Mouse (Mus musculus): ENCODE results near the gene Zfx. TPM values are rescaled to one million over a fixed set of nuclear protein-coding genes. Genes with fewer than 3 reads are reported as not detected.

Zfx gene
- polyA plus RNA-seq, 1 experiment from 2014 or later, result 26.2 TPM

DNA sequence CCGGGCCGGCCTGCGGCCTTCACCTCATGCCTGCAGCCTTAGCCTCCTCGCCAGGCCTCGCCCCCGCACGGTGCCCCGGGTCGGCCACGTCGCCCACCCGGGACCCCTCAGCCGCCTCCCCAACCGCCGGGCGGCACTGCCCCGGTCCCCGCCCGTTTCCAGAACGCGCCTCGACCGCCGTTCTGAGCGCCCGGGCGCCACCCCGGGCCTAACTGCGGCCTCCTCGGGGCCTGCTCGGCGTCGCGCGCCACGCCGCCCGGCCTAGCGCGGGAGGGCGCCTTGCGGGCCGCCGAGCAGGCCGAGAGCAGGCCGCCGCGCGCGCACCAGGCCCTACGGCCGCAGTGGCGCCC lies 818 bp downstream of the Zfx start:
- Histone ChIP-seq H3K36me3 (replicated peaks) (no peaks in the 10 kb centered on the region), H3K9me3 (peaks cover 13% of the 10 kb centered on the region), H3K27ac (replicated peaks) (peak overlapping the region; percentile 98), H3K4me1 (0 out of 2 replicates have a peak, but pooled peaks cover 7% of the 10 kb centered on the region), H3K27me3 (replicated peaks; ENCODE audit: low read depth, poor library complexity, severe bottlenecking) (peaks cover 98% of the 10 kb centered on the region), H3K4me3 (peak overlapping the region; percentile 70)
- no peak for DNase-seq (ENCODE audit: low spot score)
- WGBS, result 36% methylated on average over 53 of the region's 53 CpGs

DNA sequence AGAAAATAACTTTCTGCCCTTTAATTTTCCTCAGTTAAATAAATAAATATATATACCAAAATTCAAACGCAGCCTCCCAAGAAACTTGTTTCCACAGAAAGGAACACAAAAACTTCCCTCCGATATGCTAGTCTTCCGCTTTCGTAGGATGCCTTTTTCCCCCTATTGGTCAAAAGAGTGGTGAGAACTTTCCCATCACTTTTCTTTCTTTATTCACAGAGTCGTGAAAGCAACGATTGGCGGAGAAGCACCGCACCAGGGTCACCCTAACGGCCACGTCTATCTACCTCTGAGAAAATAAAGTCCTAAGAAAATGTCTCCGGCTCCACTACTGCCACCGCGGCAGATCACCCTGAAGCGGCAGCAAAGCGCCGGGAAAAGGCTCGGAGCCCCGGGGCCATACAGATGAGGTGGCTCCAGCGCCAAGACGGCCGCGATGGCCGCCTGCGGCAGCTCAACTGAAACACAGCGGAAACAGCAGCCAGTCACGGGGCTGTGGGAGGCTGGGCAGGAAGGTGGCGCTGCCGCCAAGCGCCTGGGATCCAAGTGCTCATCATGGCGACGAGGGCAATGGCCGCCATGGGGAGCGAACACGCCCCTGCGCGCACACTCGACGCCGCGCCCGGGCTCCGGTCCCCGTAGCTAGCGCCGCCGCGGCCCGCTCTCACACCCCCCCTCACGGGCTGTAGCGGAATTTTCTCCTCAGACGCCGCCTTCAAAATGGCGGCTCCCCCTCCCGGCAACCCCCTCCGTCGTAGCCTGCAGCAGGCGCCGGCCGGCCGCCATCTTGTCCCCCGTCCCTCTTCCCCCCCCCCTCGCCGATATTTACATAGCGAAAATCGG lies 1.4 kb downstream of the Zfx start:
- WGBS, result 18% methylated on average over 63 of the region's 65 CpGs
- Histone ChIP-seq H3K27ac (replicated peaks) (peak overlapping the region; percentile 98), H3K4me3 (peak overlapping the region; percentile 70), H3K36me3 (replicated peaks) (no peaks in the 10 kb centered on the region), H3K4me1 (0 out of 2 replicates have a peak, but pooled peaks cover 7% of the 10 kb centered on the region), H3K9me3 (peaks cover 13% of the 10 kb centered on the region), H3K27me3 (replicated peaks; ENCODE audit: low read depth, poor library complexity, severe bottlenecking) (peaks cover 96% of the 10 kb centered on the region)
- DNase-seq (ENCODE audit: low spot score), result peak; percentile 90

DNA sequence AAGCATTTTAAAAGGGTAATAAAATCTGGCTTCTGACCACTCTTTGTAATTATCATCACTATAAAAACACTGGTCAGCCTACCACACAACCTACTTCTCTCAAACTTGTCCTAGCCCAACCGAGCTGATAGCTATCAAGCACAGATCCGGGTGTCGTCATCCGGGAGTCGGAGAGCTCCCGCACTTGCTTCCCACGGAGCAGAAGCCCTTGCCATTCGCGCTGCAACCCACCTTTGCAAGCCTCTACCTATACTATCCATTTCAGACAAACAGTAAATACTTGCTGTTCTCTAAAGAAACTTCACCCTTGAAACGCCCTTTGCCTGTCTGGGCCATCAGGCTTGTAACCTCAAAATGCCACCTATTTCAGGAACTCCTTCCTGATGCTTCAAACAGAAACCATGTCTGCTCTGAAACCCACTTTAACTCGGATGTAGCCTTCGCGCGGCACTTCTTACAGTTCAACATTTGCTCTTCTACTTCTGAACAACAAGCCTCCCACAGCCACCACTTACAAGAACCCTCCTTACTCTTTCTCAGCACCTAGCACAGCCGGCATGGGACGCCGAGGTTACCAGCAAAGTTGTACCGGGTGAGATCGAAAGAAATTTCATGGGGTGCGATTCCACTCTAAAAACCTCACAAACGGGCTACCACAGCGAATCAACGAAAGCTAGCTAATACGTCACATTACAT lies 2.2 kb downstream of the Zfx start:
- Histone ChIP-seq H3K27me3 (replicated peaks; ENCODE audit: low read depth, poor library complexity, severe bottlenecking) (peaks cover 93% of the 10 kb centered on the region), H3K4me1 (0 out of 2 replicates have a peak, but pooled peaks cover 7% of the 10 kb centered on the region), H3K9me3 (peaks cover 13% of the 10 kb centered on the region), H3K27ac (replicated peaks) (peak overlapping the region; percentile 98), H3K36me3 (replicated peaks) (no peaks in the 10 kb centered on the region), H3K4me3 (peak overlapping the region; percentile 70)
- 23% methylated on average over 24 of the region's 24 CpGs for WGBS
- DNase-seq (ENCODE audit: low spot score), result peak; percentile 25

DNA sequence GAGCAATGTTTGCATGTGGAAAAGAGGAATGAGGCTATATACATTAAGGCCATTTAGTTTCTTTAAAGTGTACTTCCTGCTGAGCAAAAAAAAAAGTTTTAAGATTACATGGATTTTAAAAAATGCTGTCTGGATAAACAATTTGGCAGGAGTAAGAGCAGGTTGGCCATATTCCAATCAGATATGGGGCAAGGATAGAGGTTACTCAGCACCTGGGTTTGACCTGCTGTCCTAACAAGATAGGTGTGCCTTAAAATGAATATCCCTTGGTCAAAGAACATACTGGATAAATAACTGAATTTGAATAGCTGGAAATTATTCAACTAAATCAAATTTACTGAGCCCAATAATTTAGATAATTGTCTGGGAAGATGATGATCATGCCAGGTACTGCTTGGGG lies 5.2 kb downstream of the Zfx start:
- peaks cover 13% of the 10 kb centered on the region for H3K9me3 ChIP-seq
- no peak for DNase-seq (ENCODE audit: low spot score)
- H3K27me3 ChIP-seq (replicated peaks; ENCODE audit: low read depth, poor library complexity, severe bottlenecking), result peaks cover 95% of the 10 kb centered on the region
- no peak overlapping the region for H3K27ac ChIP-seq (replicated peaks)
- H3K4me1 ChIP-seq, result 0 out of 2 replicates have a peak, but pooled peaks cover 7% of the 10 kb centered on the region
- no peaks in the 10 kb centered on the region for H3K36me3 ChIP-seq (replicated peaks)
- H3K4me3 ChIP-seq, result no peak overlapping the region

DNA sequence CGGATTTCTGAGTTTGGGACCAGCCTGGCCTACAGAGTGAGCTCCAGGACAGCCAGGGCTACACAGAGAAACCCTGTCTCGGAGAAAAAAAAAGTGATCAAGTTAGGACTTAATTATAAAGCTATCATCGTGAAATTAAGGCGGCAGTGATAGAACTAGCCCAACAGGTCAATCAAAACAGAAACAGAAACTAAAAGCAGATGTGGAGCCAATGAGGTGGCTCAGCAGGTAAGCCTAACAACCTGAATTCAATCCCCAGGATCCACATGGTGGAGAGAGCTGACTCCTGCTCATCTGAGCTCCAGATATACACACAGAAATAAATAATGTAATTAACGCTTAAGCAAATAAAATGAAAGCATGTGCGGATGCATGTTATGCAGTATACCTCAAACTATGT lies 7.6 kb downstream of the Zfx start:
- no peak for DNase-seq (ENCODE audit: low spot score)
- Histone ChIP-seq H3K36me3 (replicated peaks) (peaks cover 14% of the 10 kb centered on the region), H3K4me1 (0 out of 2 replicates have a peak, but pooled peaks cover 5% of the 10 kb centered on the region), H3K27me3 (replicated peaks; ENCODE audit: low read depth, poor library complexity, severe bottlenecking) (peaks cover 95% of the 10 kb centered on the region), H3K4me3 (no peak overlapping the region), H3K27ac (replicated peaks) (no peak overlapping the region), H3K9me3 (no peaks in the 10 kb centered on the region)
- 86% methylated on average over 6 of the region's 6 CpGs for WGBS

DNA sequence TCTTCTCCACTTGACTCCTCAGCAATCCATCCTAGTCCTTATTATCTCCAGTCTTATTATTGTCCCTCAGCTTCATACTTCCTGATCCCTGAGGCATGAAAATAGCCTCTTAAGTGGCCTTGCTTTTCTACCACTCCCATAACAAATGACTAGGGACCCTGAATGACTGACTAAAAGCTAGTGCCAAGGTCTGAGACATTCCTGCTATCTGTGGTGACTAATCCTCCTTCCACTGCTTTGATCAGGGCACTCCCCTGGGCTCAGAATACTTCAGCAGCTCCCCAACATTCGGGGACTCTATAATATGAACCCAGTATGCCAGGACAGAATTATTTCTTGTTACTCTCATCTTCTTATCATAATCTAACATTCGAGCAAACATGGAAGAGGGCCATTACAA lies 17.5 kb downstream of the Zfx start:
- Histone ChIP-seq H3K36me3 (replicated peaks) (peaks cover 17% of the 10 kb centered on the region), H3K4me1 (peaks cover 6% of the 10 kb centered on the region), H3K9me3 (no peaks in the 10 kb centered on the region), H3K27ac (replicated peaks) (no peak overlapping the region), H3K27me3 (replicated peaks; ENCODE audit: low read depth, poor library complexity, severe bottlenecking) (peaks cover 89% of the 10 kb centered on the region), H3K4me3 (no peak overlapping the region)
- 67% methylated on average over 2 of the region's 2 CpGs for WGBS
- DNase-seq (ENCODE audit: low spot score), result no peak

DNA sequence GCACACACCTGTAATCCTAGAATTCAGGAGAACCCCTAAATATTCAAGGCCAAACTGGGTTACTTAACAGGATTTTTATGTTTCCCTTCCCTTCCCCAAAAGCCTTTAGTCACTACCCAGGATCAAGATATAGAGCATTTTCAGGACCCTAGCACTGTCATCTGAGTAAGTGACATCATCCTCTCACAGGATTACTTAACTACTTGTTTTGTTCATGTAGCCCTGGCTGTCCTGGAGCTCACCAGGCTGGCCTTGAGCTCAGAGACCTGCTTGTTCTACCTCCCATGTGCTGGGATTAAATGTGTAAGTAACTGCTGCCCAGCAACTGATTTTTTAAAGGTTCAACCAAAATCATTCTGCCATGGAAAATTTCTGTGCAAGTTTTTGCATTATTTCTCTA lies 20.6 kb downstream of the Zfx start:
- DNase-seq (ENCODE audit: low spot score), result no peak
- H3K36me3 ChIP-seq (replicated peaks), result peaks cover 35% of the 10 kb centered on the region
- H3K4me1 ChIP-seq, result peaks cover 6% of the 10 kb centered on the region
- H3K9me3 ChIP-seq, result no peaks in the 10 kb centered on the region
- no peak overlapping the region for H3K4me3 ChIP-seq
- peaks cover 83% of the 10 kb centered on the region for H3K27me3 ChIP-seq (replicated peaks; ENCODE audit: low read depth, poor library complexity, severe bottlenecking)
- no peak overlapping the region for H3K27ac ChIP-seq (replicated peaks)

DNA sequence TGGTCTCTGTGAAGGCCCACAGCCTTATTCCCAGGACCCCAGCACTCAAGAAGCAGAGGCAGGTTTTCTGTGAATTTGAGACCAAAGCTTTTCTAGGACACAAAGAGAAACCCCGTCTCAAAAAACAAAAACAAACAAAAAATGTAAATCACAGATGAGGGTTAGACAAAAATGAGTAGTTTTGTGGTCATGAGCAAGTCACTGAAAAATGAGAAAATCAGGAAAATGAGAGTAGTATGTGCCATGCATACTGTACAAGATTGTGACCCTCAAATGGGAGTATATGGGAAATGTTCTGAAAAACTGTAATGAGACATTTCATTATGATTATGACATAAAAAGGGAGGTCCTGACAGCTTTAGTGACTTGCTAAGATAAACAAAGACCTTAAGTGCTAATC lies 22.9 kb downstream of the Zfx start:
- Histone ChIP-seq H3K36me3 (replicated peaks) (peaks cover 57% of the 10 kb centered on the region), H3K27me3 (replicated peaks; ENCODE audit: low read depth, poor library complexity, severe bottlenecking) (peaks cover 92% of the 10 kb centered on the region), H3K4me1 (peaks cover under 1% of the 10 kb centered on the region; the same call in 1 of the 2 replicates), H3K4me3 (no peak overlapping the region), H3K27ac (replicated peaks) (no peak overlapping the region), H3K9me3 (no peaks in the 10 kb centered on the region)
- WGBS, result 88% methylated on average over 1 of the region's 1 CpGs
- DNase-seq (ENCODE audit: low spot score), result no peak

DNA sequence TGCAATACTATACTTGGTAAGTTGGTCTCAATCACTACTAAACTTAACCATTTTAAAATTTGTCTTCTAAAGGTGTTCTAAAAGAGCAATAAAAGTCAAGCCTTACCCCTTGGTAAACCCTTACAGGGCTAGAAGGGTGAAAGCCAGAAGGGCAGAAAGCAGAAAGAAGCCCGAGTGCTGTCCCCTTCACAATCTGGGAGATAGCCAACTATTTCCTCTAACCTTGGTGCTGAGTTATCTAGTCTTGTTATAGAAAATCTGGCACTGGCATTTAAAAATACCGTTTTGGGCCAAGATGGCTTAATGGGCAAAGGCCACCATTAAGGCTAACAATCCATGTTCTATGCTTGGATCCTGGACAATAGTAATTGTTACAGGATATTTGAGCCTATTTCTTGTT lies 32.5 kb downstream of the Zfx start:
- no peak overlapping the region for H3K27ac ChIP-seq (replicated peaks)
- H3K27me3 ChIP-seq (replicated peaks; ENCODE audit: low read depth, poor library complexity, severe bottlenecking), result peaks cover 74% of the 10 kb centered on the region
- 81% methylated on average over 2 of the region's 2 CpGs for WGBS
- peaks cover 50% of the 10 kb centered on the region for H3K36me3 ChIP-seq (replicated peaks)
- H3K4me3 ChIP-seq, result no peak overlapping the region
- H3K9me3 ChIP-seq, result no peaks in the 10 kb centered on the region
- DNase-seq (ENCODE audit: low spot score), result no peak
- no peaks in the 10 kb centered on the region for H3K4me1 ChIP-seq

DNA sequence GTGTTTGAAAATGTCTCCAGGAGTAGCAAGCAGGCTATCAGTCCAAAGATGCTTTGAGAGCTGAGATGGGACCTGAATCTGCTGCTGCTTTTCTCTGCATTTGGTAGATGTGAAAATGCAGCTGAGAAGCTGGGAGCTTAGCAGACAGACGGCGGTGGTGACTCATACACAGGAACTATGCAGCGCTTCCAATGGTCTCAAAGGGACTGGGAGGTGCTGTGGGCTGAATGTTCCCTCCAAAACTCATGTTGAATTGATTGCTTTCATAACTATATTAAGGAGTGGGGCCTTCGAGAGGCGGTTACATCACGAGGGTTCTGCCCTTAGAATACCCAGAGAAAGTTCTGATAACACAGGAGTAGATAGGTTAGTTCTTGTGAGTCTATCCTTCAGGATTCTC lies 62.3 kb downstream of the Zfx start:
- no peak for DNase-seq (ENCODE audit: low spot score)
- no peaks in the 10 kb centered on the region for H3K36me3 ChIP-seq (replicated peaks)
- 64% methylated on average over 6 of the region's 6 CpGs for WGBS
- H3K4me1 ChIP-seq, result no peaks in the 10 kb centered on the region
- no peak overlapping the region for H3K27ac ChIP-seq (replicated peaks)
- H3K27me3 ChIP-seq (replicated peaks; ENCODE audit: low read depth, poor library complexity, severe bottlenecking), result peaks cover 89% of the 10 kb centered on the region
- H3K9me3 ChIP-seq, result no peaks in the 10 kb centered on the region
- H3K4me3 ChIP-seq, result no peak overlapping the region

DNA sequence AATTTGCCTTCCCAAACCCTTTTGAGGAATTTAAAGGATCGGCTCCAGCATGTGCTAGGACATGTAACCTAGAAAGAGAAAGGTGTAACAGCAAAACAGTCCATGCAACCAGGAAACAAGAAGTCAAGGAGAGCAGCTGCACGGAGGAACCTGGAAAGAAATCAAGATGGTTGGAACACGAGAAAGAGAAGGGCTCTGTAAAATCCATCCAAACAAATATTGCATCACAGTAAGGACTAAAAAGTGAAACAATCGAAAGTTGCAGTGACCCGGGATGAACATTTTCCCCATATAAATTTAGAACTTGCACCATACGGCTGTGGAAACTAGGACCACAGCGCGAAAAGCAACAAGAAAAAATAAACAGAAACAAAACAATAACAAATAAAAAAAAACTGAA lies 62.8 kb downstream of the Zfx start:
- H3K27me3 ChIP-seq (replicated peaks; ENCODE audit: low read depth, poor library complexity, severe bottlenecking), result peaks cover 89% of the 10 kb centered on the region
- 76% methylated on average over 8 of the region's 8 CpGs for WGBS

DNA sequence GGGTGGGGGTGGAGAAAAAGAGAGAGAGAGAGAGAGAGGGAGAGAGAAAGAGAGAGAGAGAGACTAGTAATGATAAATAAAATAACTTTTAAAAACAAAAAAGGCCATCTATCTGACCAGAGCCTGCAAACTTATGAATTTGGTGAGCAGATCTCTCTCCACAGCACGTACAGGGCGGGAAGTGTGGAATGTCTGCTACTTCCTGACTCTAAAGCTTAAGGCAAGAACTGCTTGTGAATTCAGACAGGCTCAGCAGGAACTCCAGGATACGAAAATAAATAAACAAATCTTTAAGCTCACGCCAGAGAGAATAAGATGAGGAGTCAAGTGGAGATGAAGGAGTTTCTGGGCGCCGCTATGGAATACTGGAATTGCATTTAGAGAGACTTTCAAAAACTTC lies 64.8 kb downstream of the Zfx start:
- H3K4me1 ChIP-seq, result no peaks in the 10 kb centered on the region
- H3K4me3 ChIP-seq, result no peak overlapping the region
- peaks cover 93% of the 10 kb centered on the region for H3K27me3 ChIP-seq (replicated peaks; ENCODE audit: low read depth, poor library complexity, severe bottlenecking)
- no peaks in the 10 kb centered on the region for H3K9me3 ChIP-seq
- DNase-seq (ENCODE audit: low spot score), result no peak
- no peaks in the 10 kb centered on the region for H3K36me3 ChIP-seq (replicated peaks)
- 24% methylated on average over 6 of the region's 6 CpGs for WGBS
- 0 out of 2 replicates have a peak overlapping the region, but pooled peaks have one; percentile 12 for H3K27ac ChIP-seq (replicated peaks)

More for the DNA sequence above, 62.8 kb downstream of the Zfx start:
- Histone ChIP-seq H3K36me3 (replicated peaks) (no peaks in the 10 kb centered on the region), H3K4me1 (no peaks in the 10 kb centered on the region), H3K9me3 (no peaks in the 10 kb centered on the region), H3K27ac (replicated peaks) (no peak overlapping the region), H3K4me3 (no peak overlapping the region)
- no peak for DNase-seq (ENCODE audit: low spot score)

DNA sequence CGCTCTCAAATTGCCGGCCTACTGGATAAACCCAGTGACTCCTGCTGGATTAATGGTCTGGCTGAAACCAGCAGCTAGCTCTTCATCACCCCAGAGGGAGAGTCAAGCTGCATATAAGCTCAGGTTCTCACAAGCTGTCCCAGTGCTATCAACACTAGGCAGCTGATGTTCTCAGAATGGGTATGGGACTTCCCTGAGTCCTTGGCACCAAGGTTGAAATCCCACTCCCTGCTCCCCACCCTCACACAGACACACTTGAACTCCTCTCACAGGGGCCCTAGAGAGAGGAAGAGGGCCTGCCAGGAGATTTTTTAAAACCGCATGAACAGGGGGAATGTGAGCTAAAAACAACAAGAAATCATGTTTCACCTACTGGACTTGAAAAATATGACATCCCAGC lies 74.5 kb downstream of the Zfx start:
- Histone ChIP-seq H3K27ac (replicated peaks) (no peak overlapping the region), H3K4me1 (no peaks in the 10 kb centered on the region), H3K36me3 (replicated peaks) (no peaks in the 10 kb centered on the region), H3K4me3 (no peak overlapping the region), H3K9me3 (no peaks in the 10 kb centered on the region), H3K27me3 (replicated peaks; ENCODE audit: low read depth, poor library complexity, severe bottlenecking) (peaks cover 68% of the 10 kb centered on the region)
- WGBS, result 73% methylated on average over 3 of the region's 3 CpGs
- no peak for DNase-seq (ENCODE audit: low spot score)

All from embryonic facial prominence, embryonic 10.5 days (tissue).